Mouse (Mus musculus) heart, adult 8-10 months (tissue): ENCODE measurements around the gene Gucy2d. TPM values are rescaled to one million over a fixed set of nuclear protein-coding genes. Genes with fewer than 3 reads are reported as not detected.

Experiments used
- DNase-seq: peaks from one replicate; pipeline ENCODE4 v3.0.0; 2022; ENCODE audit warnings: low spot score
- total RNA-seq, 4 experiments: library from RNA; stranded (reverse); gene quantifications; 2 replicates each; pipeline ENCODE4 v1.2.4; 2022

Gucy2d gene
- total RNA-seq, 4 experiments from 2014 or later = 0.12 to 0.20 (median 0.16) TPM; not detected in 1

DNA sequence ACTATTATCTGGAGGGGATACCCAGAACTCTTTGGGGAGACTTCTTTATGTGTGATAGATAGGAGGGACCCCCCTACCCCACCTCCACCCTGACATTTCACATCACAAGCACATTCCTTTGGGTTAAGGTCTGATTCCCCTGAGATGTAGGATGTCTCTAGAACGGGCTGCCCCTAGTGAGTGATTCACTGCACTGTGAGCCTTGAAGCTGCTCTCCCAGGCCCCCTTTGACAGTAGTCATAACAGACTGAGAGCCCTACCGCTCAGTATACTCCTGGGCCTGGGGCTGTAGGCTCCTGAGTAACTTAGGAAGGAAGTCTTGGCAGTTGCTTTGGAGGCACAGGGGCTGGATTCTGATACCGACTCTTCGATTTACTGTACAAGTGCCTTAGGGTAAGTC, 50.1 kb downstream of the Gucy2d start:
- no peak for DNase-seq

DNA sequence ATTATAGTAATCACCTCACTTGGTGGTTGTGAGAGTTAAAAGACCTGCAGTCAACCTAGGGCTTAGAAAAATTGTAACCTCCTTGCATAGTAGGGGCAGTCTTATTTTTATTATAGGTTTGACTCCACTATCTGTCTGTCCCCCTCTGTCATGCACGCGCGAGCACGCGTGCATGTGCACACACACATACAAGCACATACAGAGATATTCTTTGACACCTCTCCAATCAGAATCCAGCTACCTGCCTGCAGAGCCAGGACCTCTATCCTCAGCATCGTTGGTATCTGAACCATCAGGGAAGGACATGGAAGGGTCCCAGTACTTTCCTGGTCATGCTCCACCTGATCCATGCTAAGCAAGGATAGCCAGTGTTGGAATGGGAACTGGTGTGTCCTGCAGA, 50.7 kb downstream of the Gucy2d start:
- no peak for DNase-seq

DNA sequence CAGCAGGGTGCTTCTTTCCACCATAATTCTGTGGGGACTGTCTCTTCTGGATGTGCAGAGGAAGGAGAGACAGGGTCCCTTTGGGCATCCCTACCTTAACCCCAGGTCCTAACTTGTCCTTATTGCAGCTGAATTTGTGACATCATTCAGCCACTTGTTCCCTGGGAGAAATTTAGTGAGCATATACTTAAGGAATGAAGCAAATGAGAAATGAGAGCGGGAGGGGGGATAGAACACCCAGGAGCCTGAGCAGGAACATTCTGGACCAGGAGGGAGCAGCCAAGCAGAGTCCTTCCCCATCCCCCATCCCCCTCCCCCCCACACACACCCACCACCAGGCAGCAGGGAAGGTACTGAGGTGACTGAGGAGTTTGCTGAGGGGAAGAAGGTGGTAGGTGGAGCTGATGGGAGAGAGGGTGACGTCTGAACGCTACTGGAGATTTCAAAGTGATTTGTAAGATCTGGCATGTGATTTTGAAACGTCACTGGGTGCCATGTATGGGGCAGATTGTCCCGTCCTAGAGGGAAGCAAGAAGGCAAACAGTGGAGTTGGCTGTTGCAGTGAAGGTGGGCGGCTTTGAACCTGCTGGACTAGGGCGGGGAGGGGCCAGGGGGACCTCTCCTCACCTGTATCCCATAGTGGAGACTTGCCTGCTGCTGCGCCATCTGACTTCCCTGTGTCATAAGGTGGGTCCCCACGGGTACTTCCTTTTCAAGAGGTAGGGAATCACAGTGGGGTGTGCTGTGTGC, 51.4 kb downstream of the Gucy2d start:
- no peak for DNase-seq

DNA sequence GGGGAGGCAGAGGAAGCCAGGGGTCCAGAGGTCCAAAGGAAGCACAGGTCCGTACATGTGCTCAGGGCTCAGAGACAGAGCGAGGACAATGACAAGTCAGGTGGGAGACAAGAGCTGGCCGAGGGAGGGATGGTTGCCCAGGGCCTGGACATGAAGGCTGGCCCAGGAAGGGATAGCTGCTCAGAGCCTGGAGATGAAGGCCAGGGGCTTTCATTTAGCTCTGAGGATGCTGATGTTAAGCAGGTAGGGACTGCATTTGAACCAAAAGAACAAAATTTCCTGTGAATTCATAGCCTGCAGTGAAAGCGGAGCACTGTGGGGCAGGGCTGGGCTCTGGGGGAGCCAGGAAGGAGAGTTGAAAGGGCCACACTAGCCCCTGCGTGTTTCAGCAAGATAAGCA, 52.1 kb downstream of the Gucy2d start:
- no peak for DNase-seq

DNA sequence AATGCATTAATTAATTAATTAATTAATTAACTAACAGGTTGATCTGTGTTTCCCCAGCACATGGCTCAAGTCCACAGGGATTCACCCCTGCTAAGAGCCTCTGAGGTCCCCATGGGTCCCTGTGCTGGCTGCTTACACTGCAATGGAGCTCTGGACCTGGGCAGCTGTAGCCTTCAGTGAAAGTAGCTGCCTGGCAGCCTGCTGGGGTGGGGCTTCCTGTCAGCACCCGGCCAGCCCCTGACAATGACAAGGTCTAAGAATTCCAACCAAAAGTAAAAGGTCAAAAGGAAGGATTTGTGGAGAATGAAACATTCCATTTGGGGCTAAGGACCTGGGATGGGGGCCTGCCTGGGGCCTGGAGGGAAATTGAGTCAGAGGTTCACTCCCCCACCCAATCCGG, 53.1 kb downstream of the Gucy2d start:
- no peak for DNase-seq

DNA sequence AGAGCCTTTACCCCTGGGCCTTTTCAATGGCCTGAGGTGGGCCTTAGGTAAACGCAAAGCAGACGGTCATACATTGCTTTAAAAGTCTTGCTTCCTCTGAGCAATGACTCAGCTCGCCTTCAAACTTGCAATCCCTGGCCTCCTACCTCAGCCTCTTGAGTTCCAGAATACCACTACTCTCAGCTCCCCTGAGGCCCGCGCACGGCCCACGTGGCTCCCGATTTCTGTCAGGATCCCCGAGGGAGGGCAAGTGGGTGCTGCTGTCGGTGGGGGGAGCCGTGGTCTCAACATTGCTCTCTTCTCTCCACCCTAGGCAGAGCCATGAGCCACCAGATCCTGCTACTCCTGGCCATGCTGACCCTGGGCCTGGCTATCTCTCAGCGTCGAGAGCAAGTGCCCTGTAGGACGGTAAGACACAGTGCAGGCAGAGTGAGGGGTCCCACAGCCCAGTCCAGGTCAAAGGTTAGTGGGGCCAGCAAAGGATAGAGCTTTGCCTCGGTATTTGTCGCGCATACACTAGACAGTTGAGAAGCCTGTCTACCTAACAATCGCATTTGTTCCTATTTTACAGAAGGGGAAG, 53.8 kb downstream of the Gucy2d start:
- no peak for DNase-seq

DNA sequence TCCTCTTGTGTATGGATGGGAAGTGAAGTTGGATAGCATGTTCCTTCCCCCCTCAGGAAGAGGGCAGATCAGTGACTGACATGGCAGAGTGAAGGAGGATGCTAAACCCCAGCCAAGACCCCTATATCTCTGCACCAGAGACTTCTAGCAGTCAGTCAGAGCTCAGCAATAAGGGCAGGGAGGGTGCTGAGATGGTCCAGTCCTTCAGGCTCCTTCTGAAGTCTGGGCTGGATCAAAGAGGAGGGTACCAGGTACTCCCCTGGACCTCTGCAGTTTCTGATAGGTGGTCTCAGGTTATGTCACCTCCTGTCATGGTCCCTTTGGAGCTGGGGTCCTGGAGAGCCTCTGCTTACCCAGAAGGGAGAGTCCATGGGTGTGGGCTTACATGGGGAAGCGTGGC, 55.4 kb downstream of the Gucy2d start:
- DNase-seq = no peak

DNA sequence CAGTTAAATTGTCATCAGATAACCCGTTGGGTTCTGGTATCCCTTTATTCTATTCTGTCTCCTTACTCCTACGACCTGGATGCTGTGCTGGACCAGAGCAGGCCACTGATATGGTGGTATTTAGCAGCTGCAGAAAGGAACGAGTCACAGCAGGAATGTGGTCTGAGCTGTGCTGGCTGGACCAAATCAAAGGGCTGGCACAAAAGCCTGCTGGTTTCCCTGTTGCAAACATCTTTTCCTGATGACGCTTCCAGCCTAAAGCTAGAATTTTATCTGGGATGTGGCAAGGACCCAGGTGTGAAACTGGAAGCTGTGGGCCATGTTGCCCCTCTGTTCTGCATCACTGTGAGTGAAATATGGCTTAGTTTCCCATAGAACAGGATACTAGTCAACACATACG, 57.2 kb downstream of the Gucy2d start:
- DNase-seq = no peak

DNA sequence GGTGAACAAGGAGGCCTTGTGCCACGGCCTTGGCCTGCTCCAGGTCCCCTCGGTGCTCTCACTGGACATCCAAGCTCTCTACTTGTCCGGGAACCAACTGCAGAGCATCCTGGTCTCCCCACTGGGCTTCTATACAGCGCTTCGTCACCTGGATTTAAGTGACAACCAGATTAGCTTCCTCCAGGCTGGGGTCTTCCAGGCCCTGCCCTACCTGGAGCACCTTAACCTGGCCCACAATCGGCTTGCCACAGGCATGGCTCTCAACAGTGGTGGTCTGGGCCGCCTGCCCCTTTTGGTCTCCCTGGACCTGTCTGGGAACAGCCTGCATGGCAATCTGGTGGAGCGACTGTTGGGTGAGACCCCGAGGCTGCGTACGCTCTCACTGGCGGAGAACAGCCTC, 57.9 kb downstream of the Gucy2d start:
- no peak for DNase-seq

DNA sequence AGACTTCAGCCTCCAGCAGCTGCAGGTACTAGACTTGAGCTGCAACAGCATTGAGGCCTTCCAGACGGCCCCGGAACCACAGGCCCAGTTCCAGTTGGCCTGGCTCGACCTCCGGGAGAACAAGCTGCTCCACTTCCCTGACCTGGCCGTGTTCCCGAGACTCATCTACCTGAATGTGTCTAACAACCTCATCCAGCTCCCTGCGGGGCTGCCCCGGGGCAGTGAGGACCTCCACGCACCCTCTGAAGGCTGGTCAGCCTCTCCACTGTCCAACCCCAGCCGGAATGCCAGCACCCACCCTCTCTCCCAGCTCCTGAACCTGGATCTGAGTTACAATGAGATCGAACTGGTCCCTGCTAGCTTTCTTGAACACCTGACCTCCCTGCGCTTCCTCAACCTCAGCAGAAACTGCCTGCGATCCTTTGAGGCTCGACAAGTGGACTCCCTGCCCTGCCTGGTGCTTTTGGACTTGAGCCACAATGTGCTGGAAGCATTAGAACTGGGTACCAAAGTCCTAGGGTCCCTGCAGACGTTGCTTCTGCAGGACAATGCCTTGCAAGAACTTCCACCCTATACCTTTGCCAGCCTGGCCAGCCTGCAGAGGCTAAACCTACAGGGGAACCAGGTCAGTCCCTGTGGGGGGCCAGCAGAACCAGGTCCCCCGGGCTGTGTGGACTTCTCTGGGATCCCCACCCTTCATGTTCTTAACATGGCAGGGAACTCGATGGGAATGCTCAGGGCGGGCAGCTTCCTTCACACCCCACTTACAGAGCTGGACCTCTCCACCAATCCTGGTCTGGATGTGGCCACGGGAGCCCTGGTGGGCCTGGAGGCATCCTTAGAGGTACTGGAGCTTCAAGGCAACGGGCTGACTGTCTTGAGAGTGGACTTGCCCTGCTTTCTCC, 58.7 kb downstream of the Gucy2d start:
- no peak for DNase-seq

DNA sequence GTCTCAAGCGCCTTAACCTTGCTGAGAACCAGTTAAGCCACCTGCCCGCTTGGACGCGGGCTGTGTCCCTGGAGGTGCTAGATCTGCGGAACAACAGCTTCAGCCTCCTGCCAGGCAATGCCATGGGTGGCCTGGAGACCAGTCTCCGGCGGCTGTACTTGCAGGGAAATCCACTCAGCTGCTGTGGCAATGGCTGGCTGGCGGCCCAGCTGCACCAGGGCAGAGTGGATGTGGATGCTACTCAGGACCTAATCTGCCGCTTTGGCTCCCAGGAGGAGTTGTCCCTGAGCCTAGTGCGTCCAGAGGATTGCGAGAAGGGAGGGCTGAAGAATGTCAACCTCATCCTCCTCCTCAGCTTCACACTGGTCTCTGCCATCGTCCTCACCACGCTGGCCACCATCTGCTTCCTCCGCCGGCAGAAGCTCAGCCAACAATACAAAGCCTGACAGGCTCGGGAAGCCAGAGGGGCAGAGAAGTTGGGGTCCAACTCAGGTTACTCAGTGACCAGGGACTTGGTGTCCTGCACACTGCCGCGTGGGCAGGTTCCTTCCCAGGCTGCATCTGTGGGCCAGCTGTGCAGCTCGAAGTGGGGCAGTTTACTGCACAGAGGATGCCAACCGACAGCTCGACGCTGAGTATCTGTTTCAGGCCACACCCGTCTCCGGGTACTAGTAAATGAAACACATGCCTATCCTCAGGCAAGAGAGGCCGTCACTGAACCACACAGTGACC, 59.5 kb downstream of the Gucy2d start:
- no peak for DNase-seq

DNA sequence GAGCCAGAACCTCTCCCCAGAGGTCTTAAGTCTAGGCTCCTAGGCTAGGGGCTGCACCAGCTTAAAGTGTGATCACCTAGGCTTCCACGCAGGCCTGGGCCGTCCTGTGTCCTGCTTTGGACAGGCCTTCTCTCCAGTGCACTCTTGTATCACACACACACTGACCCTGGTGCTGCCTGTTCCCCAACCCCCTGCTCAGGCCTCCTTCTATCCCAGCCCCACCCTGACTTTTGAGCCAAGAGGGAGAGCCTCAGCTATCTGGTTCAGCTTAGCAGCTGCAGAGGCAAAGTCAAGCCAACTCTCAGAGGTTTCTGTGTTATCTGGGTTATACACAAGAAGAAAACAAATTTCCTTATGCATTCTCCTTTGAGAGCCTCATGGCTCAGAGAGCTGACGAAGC, 60.3 kb downstream of the Gucy2d start:
- peak; percentile 83 for DNase-seq

DNA sequence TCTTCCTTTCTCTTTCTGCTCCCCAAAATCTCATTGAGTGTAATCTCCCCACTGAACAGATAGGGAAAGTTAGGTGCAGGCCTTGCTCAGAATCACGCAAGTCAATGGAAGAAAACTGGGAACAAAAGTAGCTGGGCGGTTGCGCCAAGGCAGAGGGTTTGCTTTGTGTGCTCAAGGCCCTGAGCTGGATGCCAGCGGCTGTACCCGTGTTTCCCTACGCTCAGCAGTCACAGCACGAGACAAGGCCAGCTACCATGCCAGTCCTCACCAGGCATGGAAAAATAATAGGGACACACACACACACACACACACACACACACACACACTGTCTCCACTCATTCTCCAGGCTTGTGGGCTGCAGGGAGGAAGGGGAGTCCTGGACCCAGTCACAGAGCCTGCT, 60.9 kb downstream of the Gucy2d start:
- DNase-seq = no peak

DNA sequence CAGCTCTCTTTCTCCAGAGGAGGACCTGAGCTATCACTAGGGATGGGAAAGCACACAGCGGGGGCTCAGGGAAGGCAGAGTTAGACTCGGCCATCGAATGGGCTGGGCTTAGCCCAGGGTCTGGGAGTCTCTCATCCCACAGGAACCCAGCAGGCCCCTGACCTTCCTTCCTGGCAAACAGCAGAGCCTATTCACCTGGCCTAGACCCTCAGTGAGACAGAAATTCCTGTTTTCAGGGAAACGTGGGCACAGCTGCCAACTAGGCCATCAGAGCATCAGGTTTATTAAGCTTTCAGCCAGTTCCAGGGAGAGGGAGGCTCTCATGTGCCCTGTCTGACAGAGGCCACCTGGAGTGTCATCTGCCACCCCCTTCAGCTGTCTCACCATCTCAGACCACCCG, 62.7 kb downstream of the Gucy2d start:
- no peak for DNase-seq

DNA sequence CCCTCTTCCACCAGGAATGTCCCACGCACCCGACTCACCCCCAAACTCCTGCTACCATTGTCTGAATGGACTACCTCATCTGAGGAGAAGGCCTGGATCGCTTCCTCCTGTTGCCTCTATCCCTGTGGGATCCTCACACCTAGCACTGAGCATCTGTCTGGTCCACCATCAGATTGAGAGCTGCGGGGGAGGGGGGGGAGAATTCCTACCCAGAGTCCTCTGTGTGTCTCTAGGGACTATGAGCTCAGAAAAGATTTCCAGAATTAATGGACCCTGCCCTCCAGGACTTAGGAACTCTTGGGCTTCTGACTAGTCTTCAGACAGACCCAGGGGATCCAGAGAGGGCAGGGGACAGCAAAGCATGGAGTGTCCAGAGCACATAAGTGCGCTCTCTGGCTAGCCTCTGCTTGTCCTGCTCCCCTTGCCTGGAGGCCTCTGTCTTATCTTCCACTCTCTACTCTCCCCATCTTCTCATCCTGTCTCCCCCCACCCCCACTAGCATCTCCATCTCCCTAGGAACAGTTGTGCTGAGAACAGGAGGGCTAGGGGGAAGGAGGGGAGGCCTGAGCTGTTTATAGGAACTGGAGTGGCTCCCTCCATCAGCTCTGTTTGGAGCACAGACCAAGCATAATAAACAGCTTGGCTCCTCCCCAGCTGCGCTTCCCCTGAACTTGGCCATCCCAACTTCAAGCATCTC, 63.9 kb downstream of the Gucy2d start:
- no peak for DNase-seq

DNA sequence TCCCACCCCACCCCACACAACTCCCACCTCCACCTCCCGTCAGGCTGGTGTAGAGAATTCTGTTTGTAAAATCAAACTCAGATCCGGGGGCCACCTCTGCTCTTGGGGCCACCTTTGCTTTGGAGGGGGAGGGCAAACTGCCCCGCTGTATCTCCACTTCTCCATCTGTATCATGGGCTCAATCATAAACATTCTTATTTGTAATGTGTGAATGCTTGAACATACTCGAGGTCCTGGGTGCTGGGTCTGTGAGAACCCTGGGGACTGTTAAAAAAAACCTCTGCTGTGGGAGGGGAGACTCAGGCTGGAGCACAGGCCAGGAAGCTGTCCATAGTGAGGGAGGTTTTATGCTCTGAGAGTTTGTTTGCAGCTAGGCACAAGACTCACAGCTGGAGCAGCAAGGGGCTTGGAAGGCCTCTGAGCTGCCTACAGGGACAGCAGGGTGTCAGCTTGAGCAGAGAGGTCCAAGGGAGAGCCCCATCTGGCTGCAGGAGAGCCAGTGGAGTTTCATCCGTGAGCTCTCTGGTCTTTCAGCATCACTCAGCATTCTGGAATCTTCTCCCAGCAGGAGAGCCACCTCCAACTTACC, 64.6 kb downstream of the Gucy2d start:
- no peak for DNase-seq

DNA sequence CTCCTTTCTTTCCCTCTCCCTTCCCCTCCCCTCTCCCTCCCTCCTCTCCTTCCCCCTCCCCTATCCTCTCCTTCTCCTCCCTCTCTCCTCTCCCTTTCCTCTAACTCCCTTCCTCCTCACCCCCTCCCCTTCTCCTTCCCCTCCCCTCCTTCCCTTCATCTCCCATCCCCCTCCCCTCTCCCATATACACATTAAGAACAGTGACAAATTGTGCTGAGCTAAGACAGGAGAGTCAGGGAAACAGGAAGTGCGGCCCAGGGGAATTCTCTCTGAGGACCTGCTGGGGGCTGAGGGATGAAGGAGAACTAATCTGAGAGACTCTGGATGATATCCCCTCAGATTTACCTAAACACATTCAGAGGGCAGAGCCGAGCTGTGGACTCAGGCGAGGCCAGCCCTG, 65.4 kb downstream of the Gucy2d start:
- DNase-seq = no peak

DNA sequence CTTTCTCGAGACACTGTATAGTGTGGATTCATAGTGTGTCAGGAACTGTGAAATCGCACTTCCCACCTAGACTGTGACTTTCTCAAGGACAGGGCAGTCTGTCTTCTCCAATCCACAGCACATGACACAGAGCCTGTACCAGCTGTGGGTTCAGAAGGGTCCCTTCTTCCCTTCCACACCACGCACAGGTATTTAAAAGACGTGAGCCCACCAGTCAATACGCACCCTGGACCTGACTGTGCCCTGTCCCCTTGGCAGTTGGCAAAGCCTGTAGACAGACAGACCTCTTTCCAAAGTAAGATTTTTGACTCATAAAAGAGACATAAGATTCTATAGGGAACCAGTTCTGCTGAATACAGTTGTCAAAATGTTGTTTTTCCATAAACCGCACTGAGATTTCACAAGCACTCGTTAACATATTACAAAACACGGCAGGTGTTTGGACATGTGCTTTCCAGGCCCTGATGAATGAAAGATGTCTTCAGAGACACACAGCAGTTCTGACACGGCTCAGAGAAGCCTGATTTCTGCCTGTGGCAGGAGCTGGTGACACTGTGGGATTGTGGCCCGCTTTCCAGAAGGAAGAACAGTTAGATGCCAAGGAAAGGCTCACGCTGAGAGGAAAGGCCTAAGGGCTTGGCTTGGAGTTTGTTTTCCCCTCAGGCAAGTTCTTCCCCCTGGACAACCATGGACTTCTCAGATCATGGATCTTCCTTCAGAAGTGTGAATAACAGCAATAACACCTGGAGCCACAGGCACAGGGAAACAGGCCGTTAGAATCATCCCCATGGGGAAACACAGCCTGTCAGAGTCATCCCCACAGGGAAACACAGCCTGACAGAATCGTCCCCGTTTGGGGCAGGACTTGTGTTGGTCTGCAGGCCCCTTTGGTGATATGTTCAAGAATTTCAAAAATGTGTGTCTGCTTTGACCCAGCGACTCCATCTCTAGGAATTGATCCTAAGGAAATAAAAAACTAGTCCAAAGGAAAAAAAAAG, 71.0 kb downstream of the Gucy2d start:
- no peak for DNase-seq

DNA sequence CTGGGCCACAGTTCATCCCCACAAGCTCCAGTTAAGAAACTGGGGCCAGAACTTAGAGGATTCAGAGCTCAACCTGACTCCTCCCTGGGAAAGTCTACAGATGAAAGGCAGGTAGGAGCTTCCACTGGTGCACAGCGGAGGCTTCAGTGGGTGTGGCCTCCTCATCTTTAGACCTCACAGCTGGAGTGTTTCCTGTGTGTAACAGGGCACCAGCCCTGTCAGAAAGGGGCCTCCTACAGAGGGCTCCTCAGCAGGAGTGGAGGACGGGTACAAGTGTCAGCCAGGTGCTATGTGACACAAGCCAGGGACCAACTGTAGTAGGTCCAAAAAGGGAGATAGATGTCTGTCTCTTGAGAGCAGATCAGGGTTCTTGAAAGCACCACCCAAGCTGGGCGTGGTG, 73.0 kb downstream of the Gucy2d start:
- no peak for DNase-seq

DNA sequence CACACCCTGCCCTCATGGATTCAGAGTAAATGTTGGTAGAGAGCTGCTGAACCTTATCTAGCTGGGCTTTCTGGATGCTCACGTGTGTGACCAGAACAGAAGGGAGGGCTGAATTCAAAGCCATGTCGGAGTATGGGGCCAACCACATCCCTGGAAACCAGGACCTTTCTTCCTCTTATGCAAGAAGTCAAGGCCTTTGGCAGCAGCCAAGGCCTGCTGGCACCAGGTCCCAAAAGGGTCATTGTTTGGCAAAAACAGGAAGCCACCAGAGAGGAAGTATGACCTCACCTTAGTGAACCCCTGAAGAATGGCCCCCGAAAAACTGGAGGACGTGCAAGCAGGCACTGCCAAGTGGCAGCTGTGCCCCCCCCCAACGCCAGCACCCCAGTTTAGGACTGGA, 82.4 kb downstream of the Gucy2d start:
- peak; percentile 67 for DNase-seq
